Mouse (Mus musculus) layer of hippocampus, adult 8-10 months (tissue): ENCODE measurements around the gene Tgm2. TPM values are rescaled to one million over a fixed set of nuclear protein-coding genes. Genes with fewer than 3 reads are reported as not detected.

Experiments used
- DNase-seq, 2 experiments: peaks; one replicate each; pipeline ENCODE4 v3.0.0; 2022; ENCODE audit warnings: low spot score in 2 of 2
- total RNA-seq, 4 experiments: library from RNA; stranded (reverse); gene quantifications; 2 replicates each; pipeline ENCODE4 v1.2.4; 2022

The Tgm2 gene
- total RNA-seq: 10 to 100 TPM in 3 of 4 experiments, 1 to 10 TPM in 1; 9.1 to 14.2 (median 12.7) TPM

DNA sequence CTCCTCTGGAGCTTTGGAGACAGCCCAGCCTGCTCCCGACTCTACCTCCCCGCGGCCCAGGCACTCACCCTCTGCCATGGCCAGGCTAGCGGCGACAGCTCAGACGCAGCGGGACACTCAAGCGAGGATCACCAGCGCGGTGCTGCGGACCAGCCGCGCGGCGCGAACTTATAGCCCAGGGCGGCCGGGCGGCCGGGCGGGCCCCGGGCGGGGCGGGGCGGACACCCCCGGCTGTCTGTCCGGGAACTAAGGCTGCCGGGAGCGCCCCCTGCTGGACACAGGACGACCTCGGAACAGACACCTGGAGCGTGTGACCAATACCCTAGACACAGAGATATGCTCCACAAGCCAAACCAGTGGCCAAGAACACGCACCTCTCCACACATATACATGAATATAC is at the start of gene Tgm2:
Gene Tgm2 (minus strand): TSS at position 214 of the 400 bp plus-strand sequence.
- DNase-seq: peak; percentile 25 to 64

GRCm38 (mm10) chr2:158194945-158195640 is 48.9 kb upstream of the Tgm2 start:
- no peak for DNase-seq

DNA sequence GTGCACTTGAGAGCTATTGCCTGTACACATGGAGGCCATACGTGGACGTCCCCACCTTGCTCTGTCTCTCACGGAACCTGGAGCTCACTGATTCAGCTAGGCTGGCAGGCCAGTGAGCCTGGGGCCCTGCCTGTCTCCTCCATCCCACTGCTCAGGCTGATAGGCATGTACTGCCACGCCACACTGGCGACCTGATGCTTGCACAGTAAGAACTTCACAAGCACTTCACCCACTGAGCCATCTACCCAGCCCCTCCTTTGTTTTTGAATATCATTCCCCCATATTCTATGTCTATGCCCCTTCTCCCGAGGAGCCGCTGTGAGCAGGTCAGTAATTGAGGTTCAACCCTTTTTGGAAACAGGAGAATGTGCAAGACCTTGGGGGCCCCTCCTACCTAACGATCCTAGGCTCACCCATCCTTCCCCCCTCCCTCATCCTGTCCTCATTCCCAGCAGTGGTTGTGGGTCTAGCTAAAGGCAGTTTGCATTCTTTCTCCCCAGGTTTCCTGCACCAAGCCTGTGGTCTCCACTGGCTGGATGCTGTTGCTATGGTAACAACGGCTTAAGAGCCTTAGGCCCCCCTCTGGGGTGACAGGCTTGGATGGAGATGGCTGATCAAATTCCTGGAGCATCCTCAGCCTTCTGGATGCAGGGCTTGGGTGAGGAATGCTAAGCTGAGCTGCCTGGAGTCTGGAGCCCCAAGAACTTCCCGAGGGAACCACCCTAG is 47.5 kb upstream of the Tgm2 start:
- DNase-seq: no peak

- DNase-seq: no peak
These were observed 44.9 kb upstream of the Tgm2 start for GRCm38 (mm10) chr2:158191098-158191497.

DNA sequence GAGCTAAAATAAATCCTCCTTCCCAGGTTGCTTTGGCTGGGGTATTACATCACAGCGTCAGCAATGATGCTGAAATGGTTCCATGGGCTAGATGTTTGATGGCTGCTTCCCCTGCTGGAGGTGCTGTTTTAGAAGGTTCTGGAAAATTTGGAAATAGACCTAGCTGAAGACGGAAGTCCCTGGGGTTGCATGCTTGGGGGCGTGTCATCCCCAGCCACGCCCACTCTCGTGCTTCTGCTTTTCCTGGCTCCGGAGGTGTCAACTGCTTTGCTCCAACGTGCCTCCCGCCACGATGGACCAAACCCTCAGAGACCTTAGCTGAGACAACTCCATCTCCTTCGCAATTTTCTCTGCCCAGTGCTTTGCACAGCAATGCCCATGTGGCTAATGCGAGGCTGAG is 43.2 kb upstream of the Tgm2 start:
- DNase-seq: no peak

- DNase-seq: no peak
These were observed 40.1 kb upstream of the Tgm2 start for GRCm38 (mm10) chr2:158186206-158186871.

GRCm38 (mm10) chr2:158183266-158183665 is 37.0 kb upstream of the Tgm2 start:
- DNase-seq: no peak

DNA sequence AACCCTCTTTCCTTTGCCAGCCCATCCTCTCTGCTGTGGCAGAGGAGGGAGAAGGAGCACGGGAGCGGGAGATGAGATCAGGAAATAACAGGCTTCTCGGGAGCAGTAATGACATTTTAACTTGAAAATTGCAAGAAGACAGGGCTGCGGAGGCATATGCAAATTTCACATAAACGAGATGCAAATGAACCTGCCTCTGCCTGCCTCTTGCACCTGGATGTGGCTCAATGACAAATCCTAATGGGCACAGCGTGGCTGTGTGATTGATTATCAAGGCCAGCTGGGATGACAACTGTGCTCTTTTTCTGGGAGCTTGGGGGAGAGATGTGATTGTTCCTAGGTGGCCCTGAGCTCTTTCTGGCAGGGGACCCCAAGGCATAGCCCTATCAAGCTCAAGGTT is 35.7 kb upstream of the Tgm2 start:
- DNase-seq: no peak

DNA sequence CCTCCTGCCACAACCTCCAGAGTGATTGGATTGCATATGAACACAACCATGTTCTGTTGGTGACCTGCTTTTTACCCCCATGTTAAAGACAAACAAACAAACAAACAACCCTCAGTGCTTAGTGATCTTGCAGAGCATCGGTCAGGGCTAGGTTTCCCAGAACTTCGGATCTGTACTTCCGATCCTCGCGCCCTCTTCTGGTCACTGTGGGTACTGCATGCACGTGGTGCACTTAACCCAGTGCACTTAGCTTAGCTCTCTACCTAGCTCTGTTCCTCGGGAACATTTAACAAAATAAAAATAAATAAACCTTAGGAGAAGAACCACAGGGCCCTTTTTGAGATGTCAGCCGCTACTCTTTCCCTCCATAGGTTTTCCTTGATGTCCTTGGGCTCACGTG is 34.6 kb upstream of the Tgm2 start:
- no peak for DNase-seq

GRCm38 (mm10) chr2:158179370-158180111 is 33.3 kb upstream of the Tgm2 start:
- DNase-seq: no peak

DNA sequence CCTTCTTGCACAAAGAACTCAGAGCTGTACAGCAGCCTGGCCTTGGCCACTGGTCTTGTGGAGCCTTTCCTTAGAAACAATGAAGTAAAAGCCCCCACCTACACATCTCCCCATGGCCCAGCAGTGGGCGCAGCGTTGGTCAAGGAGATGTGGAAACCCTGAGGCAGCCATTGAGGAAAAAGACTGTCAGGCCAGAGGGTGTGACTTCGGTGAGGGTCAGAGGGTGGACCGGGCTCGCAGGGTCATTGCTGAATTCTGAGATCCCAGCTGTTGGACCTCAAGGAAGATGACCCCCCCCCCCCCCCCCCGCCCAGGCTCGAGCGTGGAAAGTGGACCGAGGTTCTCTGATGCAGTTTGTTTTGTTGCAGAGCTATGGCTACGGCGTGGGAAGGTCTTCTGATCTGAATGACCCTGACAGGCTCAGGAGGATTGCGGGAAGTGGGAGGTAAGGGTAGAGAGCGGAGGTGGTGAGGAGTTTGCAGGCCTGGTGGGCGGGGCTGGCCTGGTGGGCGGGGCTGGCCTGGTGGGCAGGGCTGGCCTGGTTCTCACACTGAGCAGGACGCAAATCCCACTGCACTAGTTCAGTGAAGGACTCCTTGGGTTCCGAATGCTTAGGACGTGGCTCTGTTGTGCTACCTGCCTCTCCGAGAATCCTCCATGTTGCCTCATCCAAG is 32.6 kb upstream of the Tgm2 start:
- no peak for DNase-seq

DNA sequence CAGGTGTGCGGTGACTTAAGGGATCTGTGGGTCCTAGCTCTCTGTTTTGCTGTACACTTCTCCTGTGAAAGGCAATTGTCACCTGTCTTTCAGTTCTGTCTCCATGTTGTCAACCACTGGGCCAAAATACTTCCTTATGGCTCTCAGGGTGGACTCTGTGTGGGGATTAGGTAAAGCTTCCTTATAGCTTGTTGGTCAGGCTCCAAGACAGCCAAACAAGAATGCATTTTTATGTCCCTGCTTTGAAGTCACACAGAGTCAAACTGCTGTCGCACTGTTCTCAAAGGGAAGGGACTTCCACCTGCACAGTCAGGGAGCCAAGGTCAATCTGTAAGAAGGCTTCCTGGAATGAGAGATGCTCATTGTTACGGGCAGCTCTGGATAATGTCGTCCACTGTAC is 31.9 kb upstream of the Tgm2 start:
- no peak for DNase-seq

- no peak for DNase-seq
These were observed 31.3 kb upstream of the Tgm2 start for GRCm38 (mm10) chr2:158177574-158177973.

GRCm38 (mm10) chr2:158176763-158177162 is 30.5 kb upstream of the Tgm2 start:
- DNase-seq: no peak

DNA sequence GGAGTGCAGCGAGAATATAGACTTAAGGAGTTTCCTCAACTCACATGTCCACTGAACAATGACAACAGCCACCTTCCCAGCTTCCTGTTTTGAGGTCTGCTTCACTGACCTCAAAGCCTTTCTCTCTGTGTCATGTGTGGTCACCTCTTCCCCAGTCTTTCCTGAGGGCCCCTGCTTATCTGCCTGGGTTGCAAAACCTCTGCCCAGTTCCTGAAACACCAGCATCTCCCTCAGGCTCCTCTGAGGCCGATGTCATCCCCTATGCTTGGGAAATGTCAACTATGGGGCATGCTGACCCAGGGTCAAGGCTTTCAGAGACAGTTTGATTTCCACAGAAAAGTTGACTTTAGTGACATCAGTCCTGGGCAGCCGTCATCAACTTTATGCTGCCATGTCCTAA is 29.2 kb upstream of the Tgm2 start:
- no peak for DNase-seq

DNA sequence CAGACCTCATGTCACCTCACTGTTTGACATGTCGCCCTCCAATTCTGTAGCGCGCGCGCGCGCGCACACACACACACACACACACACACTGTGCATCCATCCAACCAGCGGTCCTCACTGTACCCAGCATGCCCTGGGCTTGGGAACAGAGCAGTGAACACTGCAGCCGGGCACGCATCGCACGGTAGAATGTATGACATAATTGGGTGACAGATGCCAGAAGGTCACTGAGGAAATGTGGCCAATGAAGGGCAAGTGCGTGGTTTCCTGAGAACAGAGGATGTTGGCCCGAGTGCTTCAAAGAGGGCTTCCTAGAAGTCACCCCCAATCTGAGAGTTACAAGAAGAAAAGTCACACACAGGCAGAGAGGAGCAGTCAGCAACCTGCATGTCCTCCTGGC is 28.7 kb upstream of the Tgm2 start:
- DNase-seq: no peak

GRCm38 (mm10) chr2:158174438-158174837 is 28.2 kb upstream of the Tgm2 start:
- DNase-seq: no peak

DNA sequence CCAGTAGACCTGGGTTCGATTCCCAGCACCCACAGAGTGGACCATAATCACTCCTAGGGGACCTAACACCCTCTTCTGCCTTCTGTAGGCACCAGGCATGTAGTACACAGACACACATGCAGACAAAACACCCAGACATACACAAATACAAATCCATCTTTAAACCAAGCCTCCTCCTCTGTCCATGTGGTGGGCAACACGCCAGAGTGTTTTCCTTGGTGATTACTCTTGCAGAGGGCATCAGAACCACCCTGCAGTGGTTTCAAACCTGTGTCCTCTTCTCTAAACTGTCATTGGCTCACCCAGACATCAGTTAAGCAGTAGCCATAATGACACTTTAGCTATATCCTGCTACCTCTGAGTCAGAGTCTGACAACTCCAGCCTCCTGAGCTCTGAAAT is 24.2 kb upstream of the Tgm2 start:
- no peak for DNase-seq

- DNase-seq: no peak
These were observed 23.5 kb upstream of the Tgm2 start for GRCm38 (mm10) chr2:158169771-158170170.

GRCm38 (mm10) chr2:158169351-158169750 is 23.1 kb upstream of the Tgm2 start:
- DNase-seq: no peak

DNA sequence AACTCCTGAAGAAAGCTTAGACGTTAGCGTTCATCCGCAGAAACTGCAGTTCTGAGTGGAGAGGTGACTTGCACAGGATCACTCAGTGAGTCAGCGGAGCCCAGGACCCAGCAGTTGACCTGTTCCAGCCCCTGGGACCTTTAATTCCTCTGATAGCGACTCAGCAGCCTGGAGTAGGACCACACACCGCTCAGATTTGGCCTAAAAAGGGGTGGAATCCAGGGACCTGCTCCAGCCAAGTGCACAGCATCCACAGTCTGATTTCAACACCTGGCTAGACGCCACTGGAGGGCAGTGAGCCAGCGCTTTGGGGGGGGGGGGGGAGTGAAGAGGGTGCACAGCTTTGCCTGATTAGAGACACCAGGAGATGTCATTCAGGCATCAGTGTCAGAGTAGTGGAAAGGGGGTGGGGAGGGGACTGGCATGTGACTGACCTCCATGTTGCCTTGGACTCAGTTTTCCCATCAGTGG is 22.5 kb upstream of the Tgm2 start:
- DNase-seq: no peak
